In genomic region chr7:112390937-112391605, GRCm38 (mm10) we compare ENCODE assay signal across 10 mouse cellular contexts. TPM values are rescaled to one million over a fixed set of nuclear protein-coding genes. Genes with fewer than 3 reads are reported as not detected.
A peak's percentile ranks its signal among the peaks of the same experiment; 100 is the strongest.
DNase-seq lines count a peak whose midpoint lies in the region; ATAC-seq and TF ChIP-seq lines count a peak whose summit lies in the region.
"Had no signal": no experiment of that assay in that cellular context is flagged by ENCODE, and none has a peak within 500 bp of the region (broad histone marks: within the 10 kb centered on the region; RNA-seq: fewer than 3 reads in every experiment).

No protein-coding gene starts in this region.

- ATAC-seq in lung, postnatal 0 days = peak; percentile 37
- ATAC-seq in forebrain, embryonic 13.5 days = peak; percentile 73
- 0 out of 2 replicates have a peak, but pooled peaks have one; percentile 45 for ATAC-seq in limb, embryonic 11.5 days (ENCODE audit: insufficient number of reproducible peaks, low FRiP score, low TSS enrichment, low read depth)
- ATAC-seq in stomach, postnatal 0 days (ENCODE audit: low FRiP score, low TSS enrichment) = no peak
- ATAC-seq: liver, embryonic 12.5 days had no signal

- no peak overlapping the region for H3K27ac ChIP-seq in lung, postnatal 0 days (ENCODE audit: low read length)
- peak overlapping the region; percentile 75 for H3K27ac ChIP-seq in forebrain, embryonic 13.5 days
- H3K27ac ChIP-seq in limb, embryonic 11.5 days (replicated peaks; ENCODE audit: low read depth, low read length) = peak overlapping the region; percentile 43; the same call in 1 of the 2 replicates
- peak overlapping the region; percentile 82 for H3K27ac ChIP-seq in stomach, postnatal 0 days (replicated peaks)
- no peak overlapping the region for H3K27ac ChIP-seq in gastrocnemius, adult 2 months

- TF ChIP-seq CTCF in lung, postnatal 0 days (IDR thresholded peaks at IDR 0.05) = no peak
- TF ChIP-seq CTCF in stomach, postnatal 0 days (IDR thresholded peaks at IDR 0.05; ENCODE audit: low read depth) = no peak
- TF ChIP-seq CTCF in gastrocnemius, adult 2 months (IDR thresholded peaks at IDR 0.05) = no peak

- intact Hi-C loops in gastrocnemius, adult 2 months (cut with DNase I) = no loop called here

- TF ChIP-seq EP300 in lung, postnatal 0 days (IDR thresholded peaks at IDR 0.05) = no peak
- TF ChIP-seq EP300 in stomach, postnatal 0 days (optimal IDR thresholded peaks at IDR 0.05) = no peak

- H3K27me3 ChIP-seq in lung, postnatal 0 days (replicated peaks; ENCODE audit: insufficient read depth, low read length) = no peaks in the 10 kb centered on the region
- peaks cover 27% of the 10 kb centered on the region for H3K27me3 ChIP-seq in forebrain, embryonic 13.5 days
- H3K27me3 ChIP-seq in limb, embryonic 11.5 days (ENCODE audit: control insufficient read depth, insufficient read depth, low read length) = no peaks in the 10 kb centered on the region
- no peaks in the 10 kb centered on the region for H3K27me3 ChIP-seq in stomach, postnatal 0 days (ENCODE audit: control insufficient read depth, insufficient read depth, low read length)

- WGBS in lung, postnatal 0 days = 24% methylated on average over 6 of the region's 6 CpGs
- WGBS in forebrain, embryonic 13.5 days = 17% methylated on average over 6 of the region's 6 CpGs
- 18% methylated on average over 6 of the region's 6 CpGs for WGBS in limb, embryonic 11.5 days
- 24% methylated on average over 6 of the region's 6 CpGs for WGBS in stomach, postnatal 0 days

- no peaks in the 10 kb centered on the region for H3K9me3 ChIP-seq in lung, postnatal 0 days (ENCODE audit: low read length)
- no peaks in the 10 kb centered on the region for H3K9me3 ChIP-seq in forebrain, embryonic 13.5 days (replicated peaks)
- H3K9me3 ChIP-seq in limb, embryonic 11.5 days (ENCODE audit: control insufficient read depth, low read length) = no peaks in the 10 kb centered on the region
- H3K9me3 ChIP-seq in stomach, postnatal 0 days (ENCODE audit: control insufficient read depth, low read length) = no peaks in the 10 kb centered on the region
- H3K9me3 ChIP-seq: liver, embryonic 12.5 days had no signal

- DNase-seq in lung, postnatal 0 days (ENCODE audit: low spot score) = peak; percentile 60
- no peak for DNase-seq in lung, postnatal 25 days (ENCODE audit: low spot score)
- peak; percentile 74 for DNase-seq in limb, embryonic 11.5 days (ENCODE audit: low spot score)
- no peak for DNase-seq in stomach, postnatal 0 days (ENCODE audit: low spot score)
- DNase-seq in urinary bladder, adult 2 months (ENCODE audit: low spot score) = no peak
- DNase-seq in gastrocnemius, adult 2 months = no peak
- DNase-seq: cerebellum, postnatal 36 days had no signal

- no peak overlapping the region for H3K4me2 ChIP-seq in lung, postnatal 0 days (replicated peaks; ENCODE audit: low read depth, low read length)
- H3K4me2 ChIP-seq in forebrain, embryonic 13.5 days = peak overlapping the region; percentile 34
- 0 out of 2 replicates have a peak overlapping the region, but pooled peaks have one; percentile 11 for H3K4me2 ChIP-seq in limb, embryonic 11.5 days (ENCODE audit: low read depth, severe bottlenecking)
- H3K4me2 ChIP-seq in stomach, postnatal 0 days (replicated peaks; ENCODE audit: low read depth) = peak overlapping the region; percentile 20; the same call in 1 of the 2 replicates
- H3K4me2 ChIP-seq: liver, embryonic 12.5 days had no signal

- no peak overlapping the region for H3K9ac ChIP-seq in lung, postnatal 0 days (replicated peaks; ENCODE audit: low read depth)
- H3K9ac ChIP-seq in forebrain, embryonic 13.5 days = peak overlapping the region; percentile 37; the same call in 1 of the 2 replicates
- no peak overlapping the region for H3K9ac ChIP-seq in limb, embryonic 11.5 days (ENCODE audit: low read length)
- no peak overlapping the region for H3K9ac ChIP-seq in stomach, postnatal 0 days (ENCODE audit: low read length)
- H3K9ac ChIP-seq: liver, embryonic 12.5 days had no signal

- peaks cover 6% of the 10 kb centered on the region; the same call in 1 of the 2 replicates for H3K4me1 ChIP-seq in lung, postnatal 0 days (ENCODE audit: insufficient read depth, low read depth, low read length)
- peaks cover 32% of the 10 kb centered on the region for H3K4me1 ChIP-seq in forebrain, embryonic 13.5 days
- peaks cover 31% of the 10 kb centered on the region for H3K4me1 ChIP-seq in limb, embryonic 11.5 days (ENCODE audit: control insufficient read depth, insufficient read depth, low read length)
- peaks cover 5% of the 10 kb centered on the region for H3K4me1 ChIP-seq in stomach, postnatal 0 days (replicated peaks; ENCODE audit: control insufficient read depth, insufficient read depth)
- H3K4me1 ChIP-seq: liver, embryonic 12.5 days had no signal

- no peak overlapping the region for H3K4me3 ChIP-seq in lung, postnatal 0 days (ENCODE audit: low read depth, low read length)
- H3K4me3 ChIP-seq in forebrain, embryonic 13.5 days = no peak overlapping the region
- no peak overlapping the region for H3K4me3 ChIP-seq in limb, embryonic 11.5 days (ENCODE audit: low read depth, low read length)
- H3K4me3 ChIP-seq in stomach, postnatal 0 days (ENCODE audit: low read depth, low read length) = no peak overlapping the region
- H3K4me3 ChIP-seq in gastrocnemius, adult 2 months = no peak overlapping the region
- H3K4me3 ChIP-seq: liver, embryonic 12.5 days had no signal

- H3K36me3 ChIP-seq in lung, postnatal 0 days (ENCODE audit: insufficient read depth, low read length) = no peaks in the 10 kb centered on the region
- no peaks in the 10 kb centered on the region for H3K36me3 ChIP-seq in forebrain, embryonic 13.5 days (ENCODE audit: poor library complexity, severe bottlenecking)
- H3K36me3 ChIP-seq in limb, embryonic 11.5 days (ENCODE audit: control insufficient read depth, insufficient read depth, low read length) = no peaks in the 10 kb centered on the region
- H3K36me3 ChIP-seq in stomach, postnatal 0 days (ENCODE audit: control insufficient read depth, insufficient read depth, low read length) = no peaks in the 10 kb centered on the region
- H3K36me3 ChIP-seq: liver, embryonic 12.5 days had no signal

RNA-seq across cellular contexts. Expression of gene Parva, which starts 36.2 kb away (rescaled TPM):
- 70.0 and 79.3 TPM in 2 replicates for polyA plus RNA-seq in lung, postnatal 0 days (2015; fragmentation: Nextera tagmentation; extraction: Ambion mirVana)
- polyA plus RNA-seq in forebrain, embryonic 13.5 days (2015; fragmentation: Nextera tagmentation; extraction: Ambion mirVana) = 27.6 and 31.9 TPM in 2 replicates
- polyA plus RNA-seq in limb, embryonic 11.5 days (2014; fragmentation: Nextera tagmentation; extraction: Ambion mirVana) = 64.2 and 68.8 TPM in 2 replicates
- polyA plus RNA-seq in stomach, postnatal 0 days (2015; fragmentation: Nextera tagmentation; extraction: Ambion mirVana) = 69.5 and 72.3 TPM in 2 replicates
- 140 and 183 TPM in 2 replicates for polyA plus RNA-seq in urinary bladder, adult 2 months (2012; rRNA removed)
- total RNA-seq in gastrocnemius, adult 2 months (2021) = 10 to 100 TPM; 10.9 to 17.0 TPM
- total RNA-seq: hematopoietic stem cell, adult 5-6 weeks had no signal

Comparison
In these comparisons a context has a peak if more than half of its experiments do, and no peak if none do; other contexts are left out.
1. DNase-seq: peak in lung, postnatal 0 days (single experiment) and limb, embryonic 11.5 days (single experiment); none in lung, postnatal 25 days (single experiment), stomach, postnatal 0 days (single experiment), urinary bladder, adult 2 months (single experiment) and gastrocnemius, adult 2 months (single experiment).
2. H3K27ac ChIP-seq: peak in forebrain, embryonic 13.5 days (single experiment), limb, embryonic 11.5 days (single experiment) and stomach, postnatal 0 days (single experiment); none in lung, postnatal 0 days (single experiment) and gastrocnemius, adult 2 months (single experiment).